Mouse (Mus musculus) thymus, adult 2 months (tissue): ENCODE results near the gene Siah2.

Experiments
- CTCF ChIP-seq: fragments of 200-500 bp; IDR thresholded peaks from 2 replicates; pipeline ENCODE4 v1.5.1; 2012; ENCODE audit warnings: mild to moderate bottlenecking, control low read depth, low read length, moderate library complexity, borderline replicate concordance; ENCODE audit not compliant: control insufficient read depth, poor library complexity, insufficient read depth; ENCODE audit errors: extremely low read depth
- POLR2A ChIP-seq: fragments of 200-500 bp; IDR thresholded peaks from 2 replicates; pipeline ENCODE4 v1.6.1; 2012; ENCODE audit warnings: mild to moderate bottlenecking, low read length, control low read depth, moderate library complexity; ENCODE audit not compliant: control insufficient read depth, poor library complexity, insufficient read depth; ENCODE audit errors: extremely low read depth

- TF ChIP-seq POLR2A = no peak
- no peak for TF ChIP-seq CTCF
These were observed 19.6 kb downstream of the Siah2 start for GRCm38 (mm10) chr3:58672481-58673183.
